Mouse (Mus musculus): ENCODE results near the gene Mtx2. TPM values are rescaled to one million over a fixed set of nuclear protein-coding genes. Genes with fewer than 3 reads are reported as not detected.

Mtx2 gene
- polyA plus RNA-seq, 1 experiment from 2014 or later: 126 TPM

Other genes with a start within 250 kb of the Mtx2 start
- gene Lnpk, start 246.4 kb upstream of the Mtx2 start, polyA plus RNA-seq (2014; fragmentation: Nextera tagmentation; extraction: Ambion mirVana): 22.5 and 23.7 TPM in 2 replicates
- gene Evx2, start 166.2 kb upstream of the Mtx2 start, polyA plus RNA-seq (2014; fragmentation: Nextera tagmentation; extraction: Ambion mirVana): not detected in 2 replicates
- not detected in 2 replicates for gene Hoxd13, start 157.5 kb upstream of the Mtx2 start, polyA plus RNA-seq (2014; fragmentation: Nextera tagmentation; extraction: Ambion mirVana)
- 0.24 and 0.34 TPM in 2 replicates for gene Hoxd12, start 150.8 kb upstream of the Mtx2 start, polyA plus RNA-seq (2014; fragmentation: Nextera tagmentation; extraction: Ambion mirVana)
- gene Hoxd11, start 146.2 kb upstream of the Mtx2 start, polyA plus RNA-seq (2014; fragmentation: Nextera tagmentation; extraction: Ambion mirVana): 3.6 and 4.2 TPM in 2 replicates
- 7.8 and 13.7 TPM in 2 replicates for gene Hoxd10, start 133.9 kb upstream of the Mtx2 start, polyA plus RNA-seq (2014; fragmentation: Nextera tagmentation; extraction: Ambion mirVana)
- 3.9 and 6.8 TPM in 2 replicates for gene Hoxd9, start 128.1 kb upstream of the Mtx2 start, polyA plus RNA-seq (2014; fragmentation: Nextera tagmentation; extraction: Ambion mirVana)
- gene Hoxd8, start 121.2 kb upstream of the Mtx2 start, polyA plus RNA-seq (2014; fragmentation: Nextera tagmentation; extraction: Ambion mirVana): 6.1 and 8.4 TPM in 2 replicates
- 27.6 and 27.8 TPM in 2 replicates for gene Hoxd3, start 113.9 kb upstream of the Mtx2 start, polyA plus RNA-seq (2014; fragmentation: Nextera tagmentation; extraction: Ambion mirVana)
- 1.6 and 2.9 TPM in 2 replicates for gene Hoxd4, start 113.9 kb upstream of the Mtx2 start, polyA plus RNA-seq (2014; fragmentation: Nextera tagmentation; extraction: Ambion mirVana)
- gene Gm28230, start 99.1 kb upstream of the Mtx2 start, polyA plus RNA-seq (2014; fragmentation: Nextera tagmentation; extraction: Ambion mirVana): 0.38 and 0.66 TPM in 2 replicates
- gene Hoxd1, start 62.8 kb upstream of the Mtx2 start, polyA plus RNA-seq (2014; fragmentation: Nextera tagmentation; extraction: Ambion mirVana): 0.62 TPM in 1 of 2 replicates, not detected in the other

All from intestine, embryonic 14.5 days (tissue).